Mouse (Mus musculus) layer of hippocampus, adult 9-11 months (tissue): ENCODE results near the gene Atp5j.

ENCODE experiments used
- DNase-seq: peaks from one replicate; pipeline ENCODE4 v3.0.0; 2022

Atp5j gene

DNA sequence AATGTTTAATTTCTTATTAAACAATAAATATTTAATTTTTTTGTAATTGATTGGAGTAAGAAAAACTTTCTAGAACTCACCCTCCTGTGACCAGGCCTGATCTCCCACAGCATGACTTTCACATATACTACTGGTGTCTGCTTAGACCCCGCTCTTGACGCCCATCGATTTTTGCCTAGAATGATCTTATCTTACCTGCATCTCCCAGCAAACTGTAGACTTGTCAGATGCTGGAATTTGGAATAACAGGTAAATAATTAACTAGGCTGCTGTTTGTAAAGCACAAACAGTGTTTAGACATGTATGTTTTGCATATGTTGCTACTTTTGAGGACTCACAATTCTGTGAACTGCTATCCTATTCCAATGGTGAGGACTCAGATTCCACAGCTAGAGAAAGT, 29.2 kb downstream of the Atp5j start:
- no peak for DNase-seq

DNA sequence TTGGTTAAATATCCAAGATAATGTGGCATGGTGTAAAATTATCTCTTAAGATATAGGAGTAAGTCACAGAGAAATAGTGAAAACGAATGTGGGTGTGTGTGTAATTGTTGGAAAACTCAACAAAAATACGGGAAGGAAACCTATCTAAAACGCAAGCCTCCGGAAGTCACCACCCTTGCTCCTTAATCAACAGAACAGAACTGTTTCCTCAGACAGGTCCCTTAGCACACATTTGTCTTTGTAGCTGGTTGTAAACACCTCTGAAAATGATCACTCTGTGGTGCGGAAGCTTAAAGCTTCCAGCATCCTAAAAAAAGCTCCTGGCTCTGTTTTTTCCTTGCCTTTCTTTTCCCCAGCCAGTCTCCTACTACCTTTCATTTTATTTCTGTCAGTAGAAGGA, 30.6 kb downstream of the Atp5j start:
- no peak for DNase-seq

DNA sequence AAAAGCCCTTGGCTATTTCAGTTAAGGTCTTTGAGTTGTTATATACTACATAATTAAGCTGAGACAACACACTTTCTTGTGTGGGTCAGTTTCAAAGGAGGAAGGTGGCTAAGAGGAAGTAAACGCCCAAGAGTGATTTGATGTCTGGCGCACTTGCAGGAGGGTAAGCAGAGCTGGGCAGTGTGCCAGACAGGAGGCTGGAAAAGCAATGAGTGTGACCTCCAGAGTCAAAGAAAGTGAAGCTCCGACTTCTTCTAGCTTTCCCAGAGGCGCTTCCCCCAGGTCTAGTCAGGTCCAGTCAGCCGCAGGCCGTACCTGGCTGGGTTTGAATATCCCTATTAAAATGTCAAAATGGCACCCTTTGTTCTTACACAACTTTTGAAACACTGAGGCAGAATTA, 33.2 kb downstream of the Atp5j start:
- peak; percentile 34 for DNase-seq

DNA sequence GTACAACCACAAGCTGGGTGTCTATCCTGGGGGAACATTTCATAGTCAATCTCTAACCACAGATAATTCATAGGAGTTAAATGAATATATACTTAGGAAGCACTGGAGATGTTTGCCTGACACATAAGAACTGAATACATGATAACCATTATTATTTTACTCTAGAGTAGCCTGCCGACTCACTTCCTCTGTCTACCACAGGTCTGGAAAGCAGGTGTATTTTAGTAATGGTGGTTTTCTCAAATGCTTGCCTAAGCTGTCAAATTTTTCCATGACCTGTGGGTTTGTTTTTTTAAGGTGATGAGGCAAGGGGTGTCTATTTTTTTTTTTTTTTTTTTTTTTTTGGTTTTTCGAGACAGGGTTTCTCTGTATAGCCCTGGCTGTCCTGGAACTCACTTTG, 35.4 kb downstream of the Atp5j start:
- no peak for DNase-seq

DNA sequence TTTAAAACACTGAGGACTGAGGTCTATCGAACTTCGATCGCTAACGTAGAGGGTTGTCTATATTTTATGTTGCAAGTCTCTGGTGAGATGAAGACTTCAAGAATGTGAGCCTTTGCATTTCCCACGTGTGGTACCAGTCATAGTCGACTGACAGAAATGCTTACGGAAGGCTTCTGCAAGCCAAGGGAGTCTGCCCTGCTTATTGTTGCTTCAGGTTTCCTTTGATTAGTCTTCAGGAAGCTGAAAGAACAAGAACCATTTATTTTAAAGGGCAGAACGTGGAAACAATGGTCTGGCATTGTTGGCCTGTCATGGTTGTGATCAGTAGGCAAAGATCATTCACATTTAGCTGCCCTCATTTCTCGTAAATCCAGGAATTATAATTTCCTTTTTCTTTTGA, 38.7 kb downstream of the Atp5j start:
- no peak for DNase-seq

DNA sequence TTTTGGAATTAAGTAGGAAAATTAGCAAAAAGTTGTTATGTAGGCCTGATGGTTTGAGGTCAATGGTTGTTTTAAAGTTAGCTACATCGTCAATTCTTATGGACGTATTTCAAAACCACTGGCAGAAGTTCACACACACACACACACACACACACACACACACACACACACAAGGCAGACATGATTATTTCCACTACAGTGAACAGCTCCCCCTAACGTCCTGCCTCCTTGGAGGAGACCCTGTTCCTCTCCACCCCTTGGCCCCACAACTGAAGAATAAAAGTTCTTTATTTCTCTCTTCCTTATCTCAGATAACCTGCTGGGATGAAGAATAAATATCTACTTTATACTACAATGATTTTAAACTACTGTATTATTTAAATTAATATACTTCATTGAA, 40.1 kb downstream of the Atp5j start:
- DNase-seq, result no peak

DNA sequence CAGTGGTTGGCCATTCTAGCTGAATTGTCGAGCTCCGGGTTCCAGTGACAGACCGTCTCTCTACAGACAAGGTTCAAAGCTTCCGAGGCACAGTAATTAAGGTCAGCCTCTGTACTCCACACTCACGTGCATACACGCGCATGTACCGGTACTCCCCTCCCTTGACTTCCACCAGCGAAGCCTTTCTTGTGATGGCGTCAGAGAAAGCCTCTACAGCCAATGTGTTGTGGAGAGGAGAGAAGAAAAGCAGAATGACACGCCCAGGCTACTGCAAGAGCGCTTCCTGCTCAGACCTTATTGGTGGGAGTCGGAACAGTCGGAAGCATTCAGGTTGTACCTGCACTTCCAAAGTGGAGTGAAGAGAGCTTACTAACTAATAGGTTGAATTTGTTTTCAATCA, 42.0 kb downstream of the Atp5j start:
- no peak for DNase-seq

DNA sequence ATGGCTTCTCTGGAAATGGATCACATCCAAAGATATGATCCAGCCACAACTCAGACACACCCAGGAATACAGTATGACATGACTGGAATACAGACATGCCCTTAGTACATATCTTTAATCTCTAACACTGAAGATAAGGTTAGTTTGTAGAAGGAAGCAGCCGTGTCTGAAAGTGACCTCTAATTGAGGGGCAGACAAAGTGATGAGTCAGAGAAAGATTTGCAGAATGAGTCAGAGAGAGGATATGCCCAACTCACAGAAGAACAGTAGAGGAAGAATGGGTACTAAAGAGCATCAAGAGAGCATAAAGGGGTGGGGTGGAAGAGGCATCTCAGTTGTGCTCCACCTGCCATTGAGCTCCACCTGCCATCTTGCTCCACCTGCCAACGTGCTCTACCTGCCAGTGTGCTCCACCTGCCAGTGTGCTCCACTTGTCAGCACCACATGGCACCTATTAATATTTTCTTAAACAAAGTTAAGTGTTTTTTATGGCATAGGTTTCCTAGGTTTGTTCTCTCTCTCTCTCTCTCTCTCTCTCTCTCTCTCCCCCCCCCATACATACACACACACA, 44.7 kb downstream of the Atp5j start:
- no peak for DNase-seq

DNA sequence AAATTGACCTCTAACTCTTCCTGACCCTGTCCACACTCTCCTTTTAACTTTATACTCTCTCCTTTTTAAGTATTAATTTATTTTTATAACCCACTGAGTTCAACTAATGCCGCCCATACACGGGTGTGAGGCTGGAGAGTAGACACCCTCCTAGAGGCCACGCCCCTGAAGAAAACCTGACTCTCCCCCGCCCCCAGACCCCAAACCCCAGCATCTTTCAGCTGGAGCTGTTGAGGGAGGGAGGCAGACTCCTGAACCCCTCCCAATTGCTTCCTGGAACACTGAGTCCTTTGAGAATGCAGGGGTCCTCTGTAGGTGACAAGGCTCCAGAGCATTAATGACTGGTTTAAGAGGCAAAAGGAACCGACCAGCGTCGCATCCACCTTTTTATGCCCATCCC, 50.5 kb downstream of the Atp5j start:
- DNase-seq, result no peak

DNA sequence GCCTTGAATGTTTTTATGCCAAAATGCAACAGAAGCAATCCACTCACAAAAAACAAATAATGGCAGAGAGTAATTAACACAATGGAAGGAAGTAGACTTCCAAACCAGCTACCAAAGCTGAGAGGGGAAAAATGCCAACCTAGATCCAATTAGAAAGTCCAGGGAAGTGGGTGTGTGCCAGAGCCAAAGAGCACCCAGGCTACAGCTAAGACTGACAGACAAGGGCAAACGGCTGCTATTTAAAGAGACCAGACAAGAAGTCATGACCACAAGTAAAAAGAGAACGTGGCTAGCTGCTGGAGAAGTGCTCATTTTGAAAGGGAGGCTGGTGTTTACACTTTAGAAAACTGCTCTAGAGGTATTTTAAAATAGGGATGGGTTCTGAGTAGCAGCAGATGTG, 52.1 kb downstream of the Atp5j start:
- peak; percentile 63 for DNase-seq

DNA sequence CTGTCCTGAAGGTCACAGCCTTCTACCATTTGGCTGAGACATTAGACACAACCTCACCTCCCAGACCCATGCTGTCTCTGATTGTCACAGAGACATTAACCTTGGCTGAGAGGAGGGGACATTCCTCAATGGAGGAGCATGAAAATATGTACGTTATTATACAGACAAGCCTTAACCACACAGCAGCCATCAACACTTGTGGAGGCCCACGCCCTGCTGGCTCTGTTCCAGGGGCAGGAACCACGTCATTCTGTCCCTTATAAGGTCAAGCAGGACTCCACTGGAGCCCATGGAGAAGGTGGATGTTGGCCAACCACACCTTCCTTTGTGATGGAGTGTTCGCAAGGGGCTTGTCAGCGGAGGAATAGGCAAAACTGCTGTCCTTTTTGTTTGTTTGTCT, 55.7 kb downstream of the Atp5j start:
- no peak for DNase-seq

DNA sequence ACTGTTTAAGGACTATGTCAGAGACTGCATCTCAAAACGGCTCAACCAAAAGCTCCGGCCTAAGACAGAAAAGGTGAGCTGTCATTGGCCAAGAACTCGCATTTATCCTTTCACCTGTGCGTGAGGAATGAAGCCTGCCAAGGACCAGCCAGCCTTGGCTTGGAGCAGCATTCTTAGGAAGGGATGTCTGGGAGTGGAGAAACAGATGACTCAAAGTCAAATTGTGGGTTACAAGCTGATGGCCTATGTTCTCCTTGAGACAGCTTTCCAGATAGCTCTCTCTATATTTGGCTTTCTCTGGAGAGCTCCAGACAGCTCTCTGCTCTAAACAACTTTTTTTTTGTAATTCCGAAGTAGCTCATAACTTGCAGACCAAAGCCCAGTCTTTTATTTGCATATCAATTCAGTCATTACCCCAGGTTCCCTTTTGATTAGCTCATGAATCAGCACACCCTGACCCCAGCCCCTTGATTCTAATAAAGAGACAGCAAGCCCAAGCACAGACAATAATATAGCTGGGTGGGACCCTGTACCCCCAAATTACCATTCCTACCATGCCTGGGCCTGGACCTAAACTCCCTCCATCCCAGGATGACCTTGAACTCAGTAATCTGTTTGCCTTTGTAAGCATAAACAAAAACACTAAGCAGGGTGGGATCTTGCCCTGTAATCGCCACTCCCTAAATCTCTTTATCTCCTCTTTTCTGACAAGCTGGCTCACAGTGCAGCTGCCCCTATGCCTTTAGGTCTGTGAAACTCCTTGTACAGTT, 56.4 kb downstream of the Atp5j start:
- no peak for DNase-seq

DNA sequence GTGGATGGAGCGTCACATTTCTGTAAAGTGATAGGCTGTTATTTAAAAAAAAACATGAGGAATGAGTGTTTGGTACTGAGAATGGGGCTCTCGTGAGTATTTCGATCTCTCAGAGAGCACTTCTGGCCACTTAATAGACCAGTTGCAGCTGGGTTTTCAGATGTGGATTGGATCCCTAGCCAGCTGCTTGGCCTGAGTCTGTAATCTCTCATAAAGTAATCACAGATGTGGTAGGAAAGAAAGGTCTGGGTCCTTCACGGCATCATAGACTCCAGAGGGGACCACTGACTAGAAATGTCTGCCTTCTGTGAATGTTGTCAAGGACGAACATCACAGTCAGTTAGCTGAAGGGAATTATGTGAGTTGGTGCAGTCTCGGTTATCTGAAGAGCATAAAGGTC, 57.0 kb downstream of the Atp5j start:
- no peak for DNase-seq
